Mouse (Mus musculus): ENCODE results near the gene Gm10715. TPM values are rescaled to one million over a fixed set of nuclear protein-coding genes. Genes with fewer than 3 reads are reported as not detected.
A peak's percentile ranks its signal among the peaks of the same experiment; 100 is the strongest.
"Not testable (repeated sequence)": the region's sequence is repeated elsewhere in the genome, so short reads cannot be mapped to it uniquely, and the experiment has no call there.

Gene Gm10715
- total RNA-seq, 2 experiments from 2014 or later = not detected

DNA sequence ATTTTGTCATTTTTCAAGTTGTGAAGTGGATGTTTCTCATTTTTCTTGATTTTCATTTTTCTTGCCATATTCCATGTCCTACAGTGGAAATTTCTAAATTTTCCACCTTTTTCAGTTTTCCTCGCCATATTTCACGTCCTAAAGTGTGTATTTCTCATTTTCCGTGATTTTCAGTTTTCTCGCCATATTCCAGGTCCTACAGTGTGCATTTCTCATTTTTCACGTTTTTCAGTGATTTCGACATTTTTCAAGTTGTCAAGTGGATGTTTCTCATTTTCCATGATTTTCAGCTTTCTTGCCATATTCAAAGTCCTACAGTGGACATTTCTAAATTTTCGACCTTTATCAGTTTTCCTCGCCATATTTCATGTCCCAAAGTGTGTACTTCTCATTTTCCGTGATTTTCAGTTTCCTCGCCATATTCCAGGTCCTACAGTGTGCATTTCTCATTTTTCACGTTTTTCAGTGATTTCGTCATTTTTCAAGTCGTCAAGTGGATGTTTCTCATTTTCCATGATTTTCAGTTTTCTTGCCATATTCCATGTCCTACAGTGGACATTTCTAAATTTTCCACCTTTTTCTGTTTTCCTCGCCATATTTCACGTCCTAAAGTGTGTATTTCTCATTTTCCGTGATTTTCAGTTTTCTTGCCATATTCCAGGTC, 12.6 kb upstream of the Gm10715 start:
- DNase-seq (ENCODE audit: low spot score in 2 of 2) = peak; percentile 61 to 78

DNA sequence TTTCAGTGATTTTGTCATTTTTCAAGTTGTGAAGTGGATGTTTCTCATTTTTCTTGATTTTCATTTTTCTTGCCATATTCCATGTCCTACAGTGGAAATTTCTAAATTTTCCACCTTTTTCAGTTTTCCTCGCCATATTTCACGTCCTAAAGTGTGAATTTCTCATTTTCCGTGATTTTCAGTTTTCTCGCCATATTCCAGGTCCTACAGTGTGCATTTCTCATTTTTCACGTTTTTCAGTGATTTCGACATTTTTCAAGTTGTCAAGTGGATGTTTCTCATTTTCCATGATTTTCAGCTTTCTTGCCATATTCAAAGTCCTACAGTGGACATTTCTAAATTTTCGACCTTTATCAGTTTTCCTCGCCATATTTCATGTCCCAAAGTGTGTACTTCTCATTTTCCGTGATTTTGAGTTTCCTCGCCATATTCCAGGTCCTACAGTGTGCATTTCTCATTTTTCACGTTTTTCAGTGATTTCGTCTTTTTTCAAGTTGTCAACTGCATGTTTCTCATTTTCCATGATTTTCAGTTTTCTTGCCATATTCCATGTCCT, 11.7 kb upstream of the Gm10715 start, which contains the start of gene Gm10717:
Gene Gm10717 (plus strand): TSS at position 506 of the 556 bp plus-strand sequence.
- peak; percentile 31 to 45 for DNase-seq (ENCODE audit: low spot score in 2 of 2)

DNA sequence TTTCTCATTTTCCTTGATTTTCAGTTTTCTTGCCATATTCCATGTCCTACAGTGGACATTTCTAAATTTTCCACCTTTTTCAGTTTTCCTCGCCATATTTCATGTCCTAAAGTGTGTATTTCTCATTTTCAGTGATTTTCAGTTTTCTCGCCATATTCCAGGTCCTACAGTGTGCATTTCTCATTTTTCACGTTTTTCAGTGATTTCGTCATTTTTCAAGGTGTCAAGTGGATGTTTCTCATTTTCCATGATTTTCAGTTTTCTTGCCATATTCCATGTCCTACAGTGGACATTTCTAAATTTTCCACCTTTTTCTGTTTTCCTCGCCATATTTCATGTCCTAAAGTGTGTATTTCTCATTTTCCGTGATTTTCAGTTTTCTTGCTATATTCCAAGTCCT, 11.0 kb upstream of the Gm10715 start:
- DNase-seq (ENCODE audit: low spot score in 2 of 2) = peak; percentile 63 to 75

DNA sequence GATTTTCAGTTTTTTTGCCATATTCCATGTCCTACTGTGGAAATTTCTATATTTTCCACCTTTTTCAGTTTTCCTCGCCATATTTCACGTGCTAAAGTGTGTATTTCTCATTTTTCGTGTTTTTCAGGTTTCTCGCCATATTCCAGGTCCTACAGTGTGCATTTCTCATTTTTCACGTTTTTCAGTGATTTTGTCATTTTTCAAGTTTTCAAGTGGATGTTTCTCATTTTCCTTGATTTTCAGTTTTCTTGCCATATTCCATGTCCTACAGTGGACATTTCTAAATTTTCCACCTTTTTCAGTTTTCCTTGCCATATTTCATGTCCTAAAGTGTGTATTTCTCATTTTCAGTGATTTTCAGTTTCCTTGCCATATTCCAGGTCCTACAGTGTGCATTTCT, 10.5 kb upstream of the Gm10715 start:
- DNase-seq (ENCODE audit: low spot score in 2 of 2) = not testable (repeated sequence)

DNA sequence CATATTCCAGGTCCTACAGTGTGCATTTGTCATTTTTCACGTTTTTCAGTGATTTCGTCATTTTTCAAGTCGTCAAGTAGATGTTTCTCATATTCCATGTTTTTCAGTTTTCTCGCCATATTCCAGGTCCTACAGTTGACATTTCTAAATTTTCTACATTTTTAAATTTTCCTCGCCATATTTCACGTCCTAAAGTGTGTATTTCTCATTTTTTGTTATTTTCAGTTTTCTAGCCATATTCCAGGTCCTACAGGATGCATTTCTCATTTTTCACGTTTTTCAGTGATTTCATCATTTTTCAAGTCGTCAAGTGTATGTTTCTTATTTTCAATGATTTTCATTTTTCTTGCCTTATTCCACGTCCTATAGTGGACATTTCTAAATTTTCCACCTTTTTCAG, 9.9 kb upstream of the Gm10715 start:
- not testable (repeated sequence) for DNase-seq (ENCODE audit: low spot score in 2 of 2)

DNA sequence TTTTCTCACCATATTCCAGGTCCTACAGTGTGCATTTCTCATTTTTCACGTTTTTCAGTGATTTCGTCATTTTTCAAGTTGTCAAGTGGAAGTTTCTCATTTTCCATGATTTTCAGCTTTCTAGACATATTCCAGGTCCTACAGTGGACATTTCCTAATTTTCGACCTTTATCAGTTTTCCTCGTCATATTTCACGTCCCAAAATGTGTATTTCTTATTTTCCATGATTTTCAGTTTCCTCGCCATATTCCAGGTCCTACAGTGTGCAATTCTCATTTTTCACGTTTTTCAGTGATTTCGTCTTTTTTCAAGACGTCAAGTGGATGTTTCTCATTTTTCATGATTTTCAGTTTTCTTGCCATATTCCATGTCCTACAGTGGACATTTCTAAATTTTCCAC, 9.5 kb upstream of the Gm10715 start:
- DNase-seq (ENCODE audit: low spot score in 2 of 2) = not testable (repeated sequence)

DNA sequence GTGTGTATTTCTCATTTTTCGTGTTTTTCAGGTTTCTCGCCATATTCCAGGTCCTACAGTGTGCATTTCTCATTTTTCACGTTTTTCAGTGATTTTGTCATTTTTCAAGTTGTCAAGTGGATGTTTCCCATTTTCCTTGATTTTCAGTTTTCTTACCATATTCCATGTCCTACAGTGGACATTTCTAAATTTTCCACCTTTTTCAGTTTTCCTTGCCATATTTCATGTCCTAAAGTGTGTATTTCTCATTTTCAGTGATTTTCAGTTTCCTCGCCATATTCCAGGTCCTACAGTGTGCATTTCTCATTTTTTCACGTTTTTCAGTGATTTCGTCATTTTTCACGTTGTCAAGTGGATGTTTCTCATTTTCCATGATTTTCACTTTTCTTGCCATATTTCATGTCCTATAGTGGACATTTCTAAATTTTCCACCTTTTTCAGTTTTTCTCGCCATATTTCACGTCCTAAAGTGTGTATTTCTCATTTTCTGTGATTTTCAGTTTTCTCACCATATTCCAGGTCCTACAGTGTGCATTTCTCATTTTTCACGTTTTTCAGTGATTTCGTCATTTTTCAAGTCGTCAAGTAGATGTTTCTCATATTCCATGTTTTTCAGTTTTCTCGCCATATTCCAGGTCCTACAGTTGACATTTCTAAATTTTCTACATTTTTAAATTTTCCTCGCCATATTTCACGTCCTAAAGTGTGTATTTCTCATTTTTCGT, 7.2 kb upstream of the Gm10715 start:
- peak in 1 of 2 experiments; percentile 4 for DNase-seq (ENCODE audit: low spot score in 2 of 2)

DNA sequence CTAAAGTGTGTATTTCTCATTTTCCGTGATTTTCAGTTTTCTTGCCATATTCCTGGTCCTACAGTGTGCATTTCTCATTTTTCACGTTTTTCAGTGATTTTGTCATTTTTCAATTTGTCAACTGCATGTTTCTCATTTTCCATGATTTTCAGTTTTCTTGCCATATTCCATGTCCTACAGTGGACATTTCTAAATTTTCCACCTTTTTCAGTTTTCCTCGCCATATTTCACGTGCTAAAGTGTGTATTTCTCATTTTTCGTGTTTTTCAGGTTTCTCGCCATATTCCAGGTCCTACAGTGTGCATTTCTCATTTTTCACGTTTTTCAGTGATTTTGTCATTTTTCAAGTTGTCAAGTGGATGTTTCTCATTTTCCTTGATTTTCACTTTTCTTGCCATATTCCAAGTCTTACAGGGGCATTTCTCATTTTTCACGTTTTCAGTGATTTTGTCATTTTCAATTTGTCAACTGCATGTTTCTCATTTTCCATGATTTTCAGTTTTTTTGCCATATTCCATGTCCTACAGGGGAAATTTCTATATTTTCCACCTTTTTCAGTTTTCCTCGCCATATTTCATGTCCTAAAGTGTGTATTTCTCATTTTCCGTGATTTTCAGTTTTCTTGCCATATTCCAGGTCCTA, 5.9 kb upstream of the Gm10715 start:
- not testable (repeated sequence) for DNase-seq (ENCODE audit: low spot score in 2 of 2)

DNA sequence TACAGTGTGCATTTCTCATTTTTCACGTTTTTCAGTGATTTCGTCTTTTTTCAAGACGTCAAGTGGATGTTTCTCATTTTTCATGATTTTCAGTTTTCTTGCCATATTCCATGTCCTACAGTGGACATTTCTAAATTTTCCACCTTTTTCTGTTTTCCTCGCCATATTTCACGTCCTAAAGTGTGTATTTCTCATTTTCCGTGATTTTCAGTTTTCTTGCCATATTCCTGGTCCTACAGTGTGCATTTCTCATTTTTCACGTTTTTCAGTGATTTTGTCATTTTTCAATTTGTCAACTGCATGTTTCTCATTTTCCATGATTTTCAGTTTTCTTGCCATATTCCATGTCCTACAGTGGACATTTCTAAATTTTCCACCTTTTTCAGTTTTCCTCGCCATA, 2.4 kb upstream of the Gm10715 start, which contains the start of gene Gm17535:
Gene Gm17535 (plus strand): TSS at position 301 of the 400 bp plus-strand sequence.
- DNase-seq (ENCODE audit: low spot score in 2 of 2) = not testable (repeated sequence)

DNA sequence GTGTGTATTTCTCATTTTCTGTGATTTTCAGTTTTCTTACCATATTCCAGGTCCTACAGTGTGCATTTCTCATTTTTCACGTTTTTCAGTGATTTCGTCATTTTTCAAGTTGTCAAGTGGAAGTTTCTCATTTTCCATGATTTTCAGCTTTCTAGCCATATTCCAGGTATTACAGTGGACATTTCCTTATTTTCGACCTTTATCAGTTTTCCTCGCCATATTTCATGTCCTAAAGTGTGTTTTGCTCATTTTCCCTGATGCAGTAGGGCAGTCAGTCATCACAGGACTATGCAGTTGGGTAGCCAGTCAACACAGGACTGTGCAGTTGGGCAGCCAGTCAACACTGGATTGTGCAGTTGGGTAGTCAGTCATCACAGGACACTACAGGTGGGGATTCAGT, 1.5 kb downstream of the Gm10715 start:
- DNase-seq (ENCODE audit: low spot score in 2 of 2) = not testable (repeated sequence)

Small RNA genes lying within 50 kb of the gene (microRNA-seq; reads per million reads assigned to microRNA genes)
- 0 reads per million in 2 experiments for gene Mir101c

Other genes with a start within 250 kb of the Gm10715 start
- gene Gm10722, start 36.0 kb upstream of the Gm10715 start, total RNA-seq (2021) = not detected
- gene Gm11168, start 33.5 kb upstream of the Gm10715 start, total RNA-seq (2021) = not detected
- gene Gm10721, start 23.7 kb upstream of the Gm10715 start, total RNA-seq (2021) = not detected
- gene Gm10720, start 21.2 kb upstream of the Gm10715 start, total RNA-seq (2021) = not detected
- under 1 TPM in 1 of 2 experiments, not detected in 1; 0.54 TPM for gene Gm10719, start 19.5 kb upstream of the Gm10715 start, total RNA-seq (2021)
- under 1 TPM in 1 of 2 experiments, not detected in 1; 0.89 TPM for gene Gm10718, start 13.3 kb upstream of the Gm10715 start, total RNA-seq (2021)
- gene Gm10717, start 11.5 kb upstream of the Gm10715 start, total RNA-seq (2021) = not detected
- not detected for gene Gm17535, start 2.3 kb upstream of the Gm10715 start, total RNA-seq (2021)